Mouse (Mus musculus) WW6 (cell line): Measurements from ENCODE around the gene Ddx18.

Experiments used
- DNase-seq: peaks from one replicate; pipeline ENCODE4 v3.0.0-alpha.2; 2013; ENCODE audit warnings: low read depth, low spot score

Ddx18 gene

DNA sequence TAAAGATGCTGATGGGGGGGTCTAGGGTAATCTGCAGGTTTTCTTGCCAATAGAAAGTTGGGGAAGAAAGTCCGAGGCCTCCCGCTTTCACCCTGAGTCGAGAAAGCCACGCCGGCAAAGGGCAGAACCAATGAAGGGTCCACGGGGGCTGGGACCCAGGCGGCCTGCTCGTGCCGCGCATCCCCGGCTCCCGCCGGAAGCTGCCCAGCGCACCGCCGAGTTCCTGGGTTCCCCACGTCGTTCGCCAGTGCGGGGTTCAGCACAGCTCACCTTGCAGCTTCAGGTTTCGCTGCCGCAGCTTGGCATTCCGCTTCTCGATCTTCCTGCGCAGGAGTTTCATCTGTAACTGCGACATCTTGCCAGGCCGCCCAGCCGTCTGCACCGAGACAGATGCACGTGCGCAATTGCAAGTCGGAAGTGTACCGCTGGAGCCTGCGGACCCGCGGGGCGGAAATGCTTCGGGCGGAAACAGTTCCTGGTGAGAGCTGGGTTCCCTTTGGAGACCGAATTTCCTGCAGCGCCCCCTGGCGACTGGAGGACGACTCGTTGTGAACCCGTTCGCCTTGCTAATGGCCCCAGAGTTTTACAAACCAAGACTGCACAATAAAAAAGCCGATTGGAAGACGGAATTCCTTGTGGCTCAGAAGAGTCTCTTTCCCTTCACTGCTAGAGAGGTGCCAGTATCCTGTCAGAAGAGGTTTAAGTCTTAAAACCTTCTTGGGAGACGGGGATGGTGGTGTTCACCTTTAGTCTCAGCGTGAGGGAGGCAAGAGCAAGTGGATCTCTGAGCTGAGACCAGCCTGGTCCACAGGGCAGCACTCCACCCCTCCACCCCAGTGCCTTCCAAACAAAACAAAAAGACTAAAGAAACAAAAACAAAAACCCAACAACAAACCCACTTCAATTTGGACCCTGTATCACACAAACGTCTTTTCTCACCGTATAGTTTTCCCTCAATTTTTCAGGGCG, at the start of gene Ddx18:
Gene Ddx18 (minus strand): TSS at position 469 of the 969 bp plus-strand sequence.
- DNase-seq: peak; percentile 83

DNA sequence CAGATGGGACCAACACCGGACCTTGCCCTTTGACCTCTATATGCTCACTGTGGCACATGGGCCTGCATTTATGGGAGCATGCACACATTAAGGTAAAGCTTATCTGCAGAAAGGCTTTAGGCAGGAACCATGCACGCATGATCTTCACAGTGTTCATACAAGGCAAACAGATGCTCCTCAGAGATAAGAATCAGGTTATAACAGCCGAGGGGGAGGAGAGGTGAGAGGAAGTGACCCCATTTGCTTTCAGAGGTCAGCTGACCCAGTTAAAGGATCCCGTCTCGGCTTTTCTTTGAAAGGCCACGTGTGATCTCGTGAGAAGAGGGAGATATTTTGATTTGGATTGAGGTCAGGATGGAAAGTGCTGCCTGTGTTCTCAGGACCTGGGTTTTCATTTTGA, 40.2 kb upstream of the Ddx18 start:
- DNase-seq: no peak

DNA sequence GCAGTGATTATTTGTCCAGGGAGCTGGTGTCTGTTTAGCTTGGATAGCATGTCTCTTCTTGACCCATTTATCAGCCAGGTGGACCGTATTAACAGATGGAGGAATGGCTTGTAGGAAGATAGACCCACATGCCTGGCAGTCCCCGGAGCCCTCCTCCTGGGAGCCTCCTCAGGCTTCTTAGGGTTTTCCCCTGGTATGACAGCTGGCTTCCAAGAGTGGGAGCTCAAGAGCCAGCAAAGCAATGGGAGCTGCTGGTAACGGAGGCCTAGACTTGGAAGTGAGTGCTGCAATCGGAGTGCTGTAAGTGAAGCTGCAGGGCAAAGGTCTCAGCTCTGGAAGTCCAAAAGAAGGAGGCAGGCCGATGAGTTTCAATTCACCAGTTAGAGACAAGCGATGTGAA, 37.3 kb upstream of the Ddx18 start:
- DNase-seq: no peak

DNA sequence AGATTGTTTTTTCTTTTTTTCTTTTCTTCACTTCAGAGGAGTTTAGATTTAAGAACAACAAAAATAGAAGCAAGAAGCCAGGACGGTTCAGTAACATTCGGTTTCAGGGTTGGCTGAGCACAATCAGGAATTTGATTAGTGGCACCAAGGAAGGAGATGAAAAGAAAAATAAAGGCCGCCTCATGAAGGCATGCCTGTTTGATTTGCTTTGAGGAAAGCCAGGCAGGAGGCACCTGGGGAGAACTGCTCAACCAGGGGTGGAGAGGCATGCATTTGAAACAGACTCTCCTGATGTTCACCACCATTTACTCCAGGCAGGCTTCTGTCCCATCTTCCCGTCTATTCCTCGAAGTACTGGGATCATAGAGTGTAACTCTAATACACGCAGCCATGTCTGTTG, 34.1 kb upstream of the Ddx18 start:
- no peak for DNase-seq

DNA sequence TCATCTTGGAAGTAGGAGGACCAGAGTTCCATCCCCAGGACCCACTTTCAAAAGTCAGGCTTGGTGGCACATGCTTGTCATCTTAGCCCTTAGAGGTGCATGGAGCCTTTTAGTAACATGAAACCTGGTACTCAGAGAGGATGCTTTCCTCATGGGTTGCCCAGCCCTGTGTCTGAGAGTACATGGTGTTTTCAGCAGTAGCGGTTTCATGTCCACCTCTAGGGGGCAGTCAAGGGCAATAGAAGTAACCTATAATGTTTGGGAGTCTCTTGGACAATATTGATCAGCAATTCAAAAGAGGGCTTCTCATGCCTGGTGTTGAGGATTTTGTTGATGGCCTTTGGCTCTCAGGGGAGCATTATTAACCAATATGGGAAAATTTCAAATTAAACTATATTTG, 33.3 kb upstream of the Ddx18 start:
- DNase-seq: no peak

DNA sequence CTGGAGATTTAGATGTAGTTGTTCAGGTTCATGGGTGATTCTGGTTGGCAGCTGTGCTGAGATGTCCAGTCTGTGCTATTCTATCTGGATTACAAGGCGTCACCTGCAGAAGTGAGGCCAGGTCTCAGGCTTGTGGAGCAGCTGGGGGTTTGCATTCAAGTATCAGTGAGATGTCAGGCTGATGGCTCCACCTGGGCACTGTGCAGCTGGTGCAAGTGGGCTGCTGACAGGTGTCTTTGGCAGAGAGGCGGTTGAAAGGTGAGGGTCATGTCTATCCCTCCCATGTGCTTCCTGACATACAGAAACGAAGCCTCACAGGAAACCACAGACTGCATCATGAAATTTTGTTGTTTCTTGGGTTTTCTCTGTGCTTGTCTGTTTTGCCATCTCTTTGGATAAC, 30.6 kb upstream of the Ddx18 start:
- no peak for DNase-seq

DNA sequence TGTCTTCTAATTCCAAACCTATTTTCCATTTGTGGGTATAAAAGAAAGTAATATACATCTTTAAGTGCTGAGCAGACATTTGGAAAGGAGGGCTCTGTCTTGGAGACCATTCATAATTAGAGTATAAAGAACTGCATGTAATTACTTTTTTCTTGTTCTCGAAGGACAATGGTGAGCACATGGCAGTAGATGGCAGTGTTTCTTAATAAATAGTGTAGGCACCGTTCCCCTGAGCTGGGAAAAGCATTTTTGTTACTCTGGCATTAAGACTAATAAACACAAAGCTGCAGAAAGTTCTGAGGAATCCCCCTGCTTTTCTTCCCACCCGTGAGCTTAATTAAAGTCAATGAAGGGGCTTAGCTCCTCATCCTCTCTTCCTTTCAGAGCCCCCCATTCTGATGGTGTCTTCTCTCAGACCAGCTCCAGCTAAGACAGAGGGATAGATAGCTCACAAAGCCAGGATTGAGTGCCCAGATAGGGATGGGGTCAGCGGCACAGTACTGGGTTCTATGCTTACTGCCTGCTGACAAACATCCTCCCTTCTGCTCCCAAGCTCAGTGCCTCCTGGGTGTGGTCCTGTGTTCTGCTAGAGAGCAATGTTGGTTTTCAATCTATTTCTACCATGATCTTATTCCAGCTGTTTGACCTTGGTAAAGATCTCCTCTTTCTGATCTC, 29.3 kb upstream of the Ddx18 start:
- no peak for DNase-seq

DNA sequence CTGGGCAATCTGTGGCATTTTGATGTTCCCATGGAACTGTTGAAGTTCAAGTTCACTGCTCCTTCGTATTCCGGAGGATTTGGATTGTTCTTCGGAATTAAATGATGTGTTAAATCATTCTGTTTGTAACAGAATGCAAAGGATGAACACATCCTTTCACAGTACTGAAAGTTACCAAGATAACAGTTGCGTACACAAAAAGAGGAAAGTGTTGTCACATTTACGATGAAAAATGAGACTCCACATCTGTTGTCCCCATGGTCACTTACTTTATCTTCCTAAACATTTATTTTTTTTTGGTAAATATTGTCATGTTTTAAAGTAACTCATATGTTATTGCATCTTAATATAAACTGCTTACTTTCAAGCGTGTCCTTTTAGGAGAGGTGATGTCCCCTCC, 17.0 kb upstream of the Ddx18 start:
- no peak for DNase-seq

DNA sequence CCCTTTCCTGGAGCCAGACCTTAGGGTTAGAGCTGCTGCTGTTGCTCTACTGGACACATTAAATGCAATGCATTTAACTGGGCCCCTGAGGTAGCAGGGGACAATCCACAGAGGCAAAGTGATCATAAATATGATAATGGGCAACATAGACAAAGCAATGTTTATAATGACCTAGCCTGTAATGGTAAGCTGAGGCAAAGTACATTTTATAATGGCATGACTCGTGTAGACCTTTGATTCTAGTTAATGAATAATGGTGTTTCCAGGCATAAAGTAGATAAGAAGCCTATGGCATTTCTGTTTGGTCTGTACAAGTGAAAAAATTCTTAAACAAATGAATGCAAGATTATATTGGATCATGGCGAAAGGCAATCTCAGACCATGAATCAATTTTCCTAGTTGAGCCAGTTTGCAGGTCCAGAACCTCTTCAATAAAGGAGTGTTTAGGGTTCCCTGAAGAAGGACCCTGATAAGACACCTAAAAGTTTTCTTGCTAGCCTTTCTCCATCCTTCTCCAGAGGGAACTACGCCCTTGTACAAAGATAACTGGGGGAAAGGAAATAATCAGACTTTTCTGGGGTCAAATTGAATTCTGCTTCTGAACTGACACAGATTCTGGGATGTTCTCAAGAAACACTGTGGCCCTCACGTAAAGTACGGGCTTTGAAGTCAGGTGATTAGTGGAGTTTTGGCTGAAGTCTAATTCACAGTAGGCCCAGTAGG, 13.5 kb upstream of the Ddx18 start:
- DNase-seq: no peak

DNA sequence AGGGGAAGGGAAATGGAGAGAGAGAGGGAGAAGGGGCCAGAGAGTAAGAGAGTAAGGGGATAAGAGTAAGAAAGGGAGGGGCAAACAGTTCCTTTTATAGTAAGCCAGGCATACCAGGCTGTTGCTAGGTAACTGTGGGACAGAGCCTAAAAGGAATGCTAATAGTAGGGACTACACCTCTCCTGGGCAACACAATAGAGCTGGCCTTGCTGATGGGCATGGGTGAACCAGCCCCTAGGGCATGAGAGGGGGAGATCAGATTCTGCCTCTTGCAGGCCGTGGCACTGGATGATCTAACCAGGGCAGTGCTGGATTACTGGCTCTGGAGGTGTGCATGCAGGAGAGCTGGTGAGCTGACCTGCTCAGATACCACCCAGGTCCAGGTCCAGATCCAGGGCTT, 9.7 kb upstream of the Ddx18 start:
- DNase-seq: no peak

DNA sequence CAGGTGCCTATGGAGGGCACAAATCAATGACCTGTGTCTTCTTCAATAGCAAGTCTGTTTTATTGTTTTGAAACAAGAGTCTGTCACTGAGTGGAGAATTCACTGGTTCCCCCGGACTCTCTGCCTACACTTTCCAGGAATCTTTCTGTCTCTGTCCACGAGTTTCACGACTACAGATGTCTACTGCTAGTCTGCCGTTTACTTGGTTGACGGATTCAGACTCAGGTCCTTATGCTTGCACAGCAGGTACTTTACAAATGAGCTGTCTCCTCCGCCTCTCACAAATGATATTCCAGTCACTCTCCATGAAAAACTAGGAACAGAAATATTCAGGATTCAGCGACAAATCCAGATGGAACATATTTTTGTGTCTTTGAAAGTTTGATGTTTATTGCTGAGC, 2.7 kb upstream of the Ddx18 start:
- no peak for DNase-seq

DNA sequence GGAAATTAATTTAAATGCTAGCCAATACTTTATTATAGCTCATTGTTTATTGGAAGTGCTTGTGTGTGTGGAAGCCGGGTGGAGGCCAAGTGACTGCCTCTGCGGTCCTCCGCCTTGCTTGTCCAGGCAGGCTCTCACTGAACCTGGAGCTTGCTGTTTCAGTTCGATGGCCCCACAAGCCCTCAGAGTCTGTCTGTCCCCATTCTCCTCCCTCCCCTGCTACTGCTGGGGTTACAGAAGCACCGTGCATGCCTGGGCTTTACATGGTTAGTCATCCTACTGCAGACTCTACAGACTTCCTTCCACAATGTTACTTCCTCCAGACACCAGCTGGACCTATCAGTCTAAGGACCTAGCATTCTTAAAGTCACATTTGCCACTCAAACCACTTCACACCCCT, 9.9 kb downstream of the Ddx18 start:
- no peak for DNase-seq

DNA sequence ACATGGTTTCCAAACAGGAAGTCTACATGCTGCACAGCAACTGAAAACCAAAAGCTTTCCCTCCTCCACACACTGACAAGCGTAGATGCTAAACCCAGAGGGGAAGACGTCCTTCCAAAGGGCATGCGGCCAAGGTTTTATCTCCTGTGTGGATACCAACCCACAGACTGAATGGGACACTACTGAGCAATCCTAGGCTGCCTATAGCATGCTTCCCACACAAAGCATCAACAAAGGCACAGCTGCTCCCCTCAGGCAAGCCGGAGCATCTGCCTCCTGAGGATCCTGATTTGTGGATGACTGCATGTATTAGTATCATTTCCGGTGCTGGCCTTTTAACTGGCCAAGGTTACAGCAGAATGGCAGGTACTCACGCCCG, 16.3 kb downstream of the Ddx18 start:
- DNase-seq: no peak

DNA sequence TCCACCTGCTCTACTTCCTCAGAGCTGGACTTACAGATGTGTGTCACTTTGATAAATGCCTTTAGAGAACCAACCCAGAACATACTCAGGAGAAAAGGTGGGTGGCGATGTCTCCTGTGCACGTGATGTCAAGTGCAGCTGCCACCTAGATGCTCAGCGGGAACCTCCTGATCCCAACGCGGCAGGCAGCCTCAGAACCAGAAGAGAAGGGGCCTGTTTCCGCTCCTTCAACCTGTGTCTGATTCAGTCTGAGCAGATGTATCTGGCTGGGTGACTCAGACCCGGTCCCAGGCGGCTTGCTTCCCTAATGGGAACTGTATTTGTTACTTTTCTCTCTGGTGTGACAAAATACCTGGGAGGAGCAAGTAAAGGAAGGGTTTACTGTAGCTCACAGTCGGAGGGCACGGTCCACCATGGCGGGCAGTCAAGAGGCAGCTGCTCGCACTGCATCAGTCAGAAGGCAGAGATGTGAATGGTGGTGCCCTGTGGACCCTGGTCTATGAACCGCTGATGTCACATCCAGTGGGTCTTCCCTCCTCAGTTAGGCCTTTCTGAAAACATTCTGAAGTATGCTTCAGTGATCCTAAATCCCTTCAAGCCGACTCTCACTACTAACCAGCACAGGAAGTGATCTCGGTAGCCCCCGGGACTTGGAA, 16.9 kb downstream of the Ddx18 start:
- DNase-seq: no peak

DNA sequence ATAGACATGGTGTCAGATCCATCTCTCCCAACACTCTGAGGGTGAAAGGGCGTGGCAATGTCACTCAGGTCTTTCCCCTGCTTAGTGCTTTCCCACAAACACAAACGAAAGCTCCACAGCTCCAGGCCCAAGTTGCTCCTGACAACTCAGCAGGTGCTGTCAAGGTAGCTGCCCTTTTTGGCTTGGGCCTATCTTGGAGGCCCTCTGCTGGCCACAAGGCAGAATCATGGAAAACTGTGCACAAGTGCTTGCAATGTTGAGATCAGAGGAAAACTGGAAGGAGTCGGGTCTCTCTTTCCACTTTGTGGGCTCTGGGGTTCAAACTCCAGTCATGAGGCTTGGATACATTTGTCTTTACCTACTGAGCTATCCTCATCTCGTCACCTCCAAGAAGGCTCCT, 18.3 kb downstream of the Ddx18 start:
- peak; percentile 7 for DNase-seq

DNA sequence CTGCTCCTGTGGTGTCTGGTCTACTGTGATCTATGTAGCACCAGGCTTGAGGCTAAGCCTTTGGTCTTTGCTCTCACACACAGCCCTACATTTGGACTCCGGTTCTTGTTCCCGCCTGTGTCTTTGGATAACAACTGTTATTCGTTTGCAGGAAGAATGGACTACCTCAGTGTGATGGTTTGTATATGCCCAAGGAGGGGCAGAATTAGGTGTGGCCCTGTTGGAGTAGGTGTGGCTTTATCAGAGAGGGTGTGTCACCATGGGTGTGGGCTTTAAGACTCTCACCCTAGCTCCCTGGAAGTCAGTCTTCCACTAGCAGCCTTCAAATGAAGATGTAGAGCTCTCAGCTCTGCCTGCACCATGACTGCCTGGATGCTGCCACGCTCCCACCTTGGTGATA, 19.1 kb downstream of the Ddx18 start:
- DNase-seq: no peak

DNA sequence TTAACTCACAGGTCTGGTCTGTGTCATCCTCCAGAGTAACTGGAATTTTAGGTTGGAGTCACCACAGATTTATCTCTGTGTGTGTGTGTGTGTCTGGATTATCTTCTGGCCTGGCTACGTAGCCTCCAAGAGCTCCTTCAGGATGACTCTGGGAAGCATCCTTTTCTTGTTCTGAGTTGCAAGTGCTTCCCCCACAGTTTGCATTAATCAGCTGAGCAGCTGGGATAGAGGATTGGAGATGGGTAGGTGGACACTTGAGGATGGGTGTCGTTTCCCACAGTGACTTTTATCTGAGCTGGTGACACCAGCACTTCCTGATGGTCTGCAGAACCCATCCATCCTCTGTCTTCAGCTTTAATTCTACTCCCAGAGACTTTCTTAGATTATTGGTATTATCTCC, 20.9 kb downstream of the Ddx18 start:
- DNase-seq: no peak

DNA sequence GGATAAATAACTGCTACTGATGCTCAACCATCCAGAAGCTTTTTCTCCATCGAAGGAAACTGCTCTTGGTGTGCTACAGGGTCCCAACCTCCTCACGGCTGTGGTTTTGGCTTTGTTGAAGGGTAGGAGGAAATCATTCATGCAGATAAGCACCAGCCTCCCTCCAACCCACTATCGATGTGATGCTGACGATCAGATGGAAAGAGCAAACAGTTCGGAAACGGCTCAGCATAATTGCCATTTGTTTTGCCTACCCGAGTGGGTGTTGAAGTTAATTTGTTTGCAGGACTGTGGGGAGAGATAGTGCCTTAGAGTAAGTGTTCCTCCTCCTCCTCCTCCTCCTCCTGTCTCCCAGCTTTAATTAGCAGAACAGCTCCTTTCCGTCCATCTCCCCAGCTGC, 27.4 kb downstream of the Ddx18 start:
- no peak for DNase-seq

DNA sequence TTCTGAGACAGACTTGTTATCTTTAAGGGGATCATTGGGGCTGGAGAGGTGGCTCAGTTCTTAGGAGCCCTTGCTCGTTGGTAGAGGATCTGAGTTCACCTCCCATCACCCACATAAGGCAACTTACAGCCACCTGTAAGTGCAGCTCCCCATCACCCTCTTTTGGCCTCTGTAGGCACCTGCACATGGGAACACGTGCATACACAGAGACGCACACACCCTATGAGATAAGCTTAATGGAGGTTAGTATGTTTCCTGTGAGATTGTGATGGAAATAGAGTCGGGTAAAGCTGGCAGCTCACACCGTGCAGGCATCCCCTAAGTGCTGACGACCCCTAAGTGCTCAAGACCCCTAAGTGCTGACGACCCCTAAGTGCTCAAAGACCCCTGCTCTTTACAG, 36.4 kb downstream of the Ddx18 start:
- no peak for DNase-seq

DNA sequence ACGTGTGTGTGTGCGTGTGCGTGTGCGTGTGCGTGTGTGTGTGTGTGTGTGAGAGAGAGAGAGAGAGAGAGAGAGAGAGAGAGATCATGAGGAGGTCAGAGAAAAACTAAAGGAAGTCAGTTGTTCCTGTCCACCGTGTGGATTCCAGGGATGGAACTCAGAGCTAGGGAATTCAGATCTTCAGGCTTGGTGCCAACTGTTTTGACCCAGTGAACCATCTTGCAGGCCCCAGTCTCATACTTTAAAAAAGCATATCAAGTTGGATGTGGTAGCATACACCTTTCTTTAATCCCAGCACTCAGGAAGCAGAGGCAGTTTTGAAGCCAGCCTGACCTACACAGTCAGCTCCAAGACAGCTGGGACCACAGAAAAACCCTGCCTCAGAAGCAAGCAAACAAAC, 38.5 kb downstream of the Ddx18 start:
- DNase-seq: no peak

DNA sequence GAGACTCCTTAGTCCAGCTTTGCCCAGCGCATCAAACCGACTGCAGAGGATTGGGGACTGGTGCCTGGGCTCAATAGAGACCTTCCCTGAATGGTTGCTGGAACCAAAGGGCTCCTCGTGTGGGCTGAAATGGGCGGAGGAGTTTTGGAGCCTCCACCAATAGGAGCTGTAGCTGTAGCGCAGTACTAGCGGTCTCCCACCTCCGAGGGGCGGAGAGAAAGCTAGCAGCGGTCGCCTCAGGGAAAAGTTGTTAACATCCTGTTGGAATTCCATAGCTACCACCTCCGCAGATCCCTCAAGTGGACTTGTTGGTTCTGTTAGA, 39.4 kb downstream of the Ddx18 start, which contains the start of gene Htr5b:
Gene Htr5b (minus strand): TSS at position 67 of the 322 bp plus-strand sequence.
- peak; percentile 58 for DNase-seq
